Mouse (Mus musculus) right cerebral cortex, postnatal 4 days (tissue): ENCODE results near the gene Usp8.

Experiments
- DNase-seq: peaks from one replicate; pipeline ENCODE4 v3.0.0-alpha.2; 2022

Usp8 gene

GRCm38 (mm10) chr2:126706759-126707437 lies at the start of gene Usp8:
Gene Usp8, plus strand, starts transcription at chr2:126707328.
- peak; percentile 96 for DNase-seq

- peak; percentile 6 for DNase-seq
These were observed 43.6 kb upstream of the Usp8 start for GRCm38 (mm10) chr2:126663481-126663880.

GRCm38 (mm10) chr2:126665984-126666383 lies 41.1 kb upstream of the Usp8 start:
- no peak for DNase-seq

- DNase-seq = no peak
These were observed 38.4 kb upstream of the Usp8 start for GRCm38 (mm10) chr2:126668621-126669252.

GRCm38 (mm10) chr2:126673317-126674242 lies 33.5 kb upstream of the Usp8 start:
- no peak for DNase-seq

GRCm38 (mm10) chr2:126674441-126675168 lies 32.5 kb upstream of the Usp8 start:
- peak; percentile 28 for DNase-seq

GRCm38 (mm10) chr2:126675169-126676121 lies 31.7 kb upstream of the Usp8 start:
- peak; percentile 84 for DNase-seq

- no peak for DNase-seq
These were observed 31.0 kb upstream of the Usp8 start, which contains the start of gene Gabpb1 for GRCm38 (mm10) chr2:126676122-126676515. Gene Gabpb1, minus strand, starts transcription at chr2:126676337.

GRCm38 (mm10) chr2:126677366-126677765 lies 29.8 kb upstream of the Usp8 start:
- no peak for DNase-seq

- DNase-seq = no peak
These were observed 24.8 kb upstream of the Usp8 start for GRCm38 (mm10) chr2:126682333-126682732.

- DNase-seq = no peak
These were observed 24.2 kb upstream of the Usp8 start for GRCm38 (mm10) chr2:126682937-126683336.

GRCm38 (mm10) chr2:126691290-126691689 lies 15.8 kb upstream of the Usp8 start:
- DNase-seq = no peak

- no peak for DNase-seq
These were observed 11.8 kb upstream of the Usp8 start for GRCm38 (mm10) chr2:126695285-126695684.

- no peak for DNase-seq
These were observed 281 bp downstream of the Usp8 start for GRCm38 (mm10) chr2:126707438-126707779.

GRCm38 (mm10) chr2:126708361-126708760 lies 1.2 kb downstream of the Usp8 start:
- DNase-seq = no peak

GRCm38 (mm10) chr2:126712526-126712925 lies 5.4 kb downstream of the Usp8 start:
- no peak for DNase-seq

- DNase-seq = no peak
These were observed 5.8 kb downstream of the Usp8 start for GRCm38 (mm10) chr2:126712950-126713349.

- no peak for DNase-seq
These were observed 22.1 kb downstream of the Usp8 start for GRCm38 (mm10) chr2:126729207-126729606.

GRCm38 (mm10) chr2:126730502-126730901 lies 23.4 kb downstream of the Usp8 start:
- no peak for DNase-seq

GRCm38 (mm10) chr2:126735339-126736073 lies 28.4 kb downstream of the Usp8 start:
- DNase-seq = no peak

- no peak for DNase-seq
These were observed 33.2 kb downstream of the Usp8 start for GRCm38 (mm10) chr2:126740314-126740713.
